ENCODE assay signal across 21 mouse cellular contexts in the genomic region with DNA sequence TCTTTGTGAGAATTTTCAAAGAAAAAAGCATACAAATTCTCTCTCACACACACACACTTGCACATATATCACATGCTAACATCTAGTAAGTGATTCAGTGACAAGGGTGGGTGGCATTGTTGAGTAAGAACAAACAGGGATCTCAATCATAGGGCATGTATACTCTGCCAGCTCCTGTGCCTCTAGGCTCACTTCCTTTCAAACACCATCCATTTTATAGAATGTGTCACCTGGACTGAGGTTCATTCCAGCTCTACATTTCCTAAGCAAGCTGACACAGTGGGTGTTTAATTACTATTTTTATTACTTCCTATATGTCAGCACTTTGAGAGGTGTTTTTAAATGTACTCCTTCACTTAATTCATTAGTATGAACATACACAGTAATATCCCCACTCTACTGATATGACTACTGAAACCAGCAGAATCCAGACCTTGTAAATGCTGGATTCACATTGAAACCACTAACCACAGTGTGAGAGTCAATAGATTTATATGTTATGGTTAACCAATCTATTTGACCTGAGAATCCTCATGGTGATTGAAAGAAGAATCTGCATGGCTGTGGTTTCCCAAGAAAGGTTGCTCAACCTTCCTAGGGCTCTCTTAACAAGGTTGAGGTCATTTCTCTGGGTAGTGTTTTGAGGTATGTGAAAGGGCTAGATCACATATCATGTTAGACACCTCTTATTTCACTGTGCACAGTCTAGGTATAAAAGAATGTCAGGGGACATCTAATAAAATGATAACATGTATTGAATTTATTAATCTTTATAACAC.
DNase-seq lines count a peak whose midpoint lies in the region.
"Had no signal": no experiment of that assay in that cellular context is flagged by ENCODE, and none has a peak within 500 bp of the region (broad histone marks: within the 10 kb centered on the region; RNA-seq: fewer than 3 reads in every experiment).

No protein-coding gene starts in this region.

- H3K27ac ChIP-seq in embryonic facial prominence, embryonic 10.5 days (replicated peaks) = no peak overlapping the region
- H3K27ac ChIP-seq: embryonic facial prominence, embryonic 13.5 days; embryonic facial prominence, embryonic 15.5 days; forebrain, embryonic 10.5 days; forebrain, embryonic 12.5 days had no signal

- no peaks in the 10 kb centered on the region for H3K36me3 ChIP-seq in embryonic facial prominence, embryonic 10.5 days (replicated peaks)
- H3K36me3 ChIP-seq: embryonic facial prominence, embryonic 13.5 days; embryonic facial prominence, embryonic 15.5 days; forebrain, embryonic 10.5 days; forebrain, embryonic 12.5 days had no signal

- intact Hi-C loops in heart, postnatal 25 days (cut with DNase I) = no loop called here

- H3K27me3 ChIP-seq in embryonic facial prominence, embryonic 10.5 days (replicated peaks; ENCODE audit: low read depth, poor library complexity, severe bottlenecking) = no peaks in the 10 kb centered on the region
- H3K27me3 ChIP-seq: embryonic facial prominence, embryonic 13.5 days; embryonic facial prominence, embryonic 15.5 days; forebrain, embryonic 12.5 days had no signal

- H3K9me3 ChIP-seq in embryonic facial prominence, embryonic 10.5 days = no peaks in the 10 kb centered on the region
- H3K9me3 ChIP-seq: embryonic facial prominence, embryonic 13.5 days; embryonic facial prominence, embryonic 15.5 days; forebrain, embryonic 10.5 days; forebrain, embryonic 12.5 days had no signal

- H3K4me3 ChIP-seq in embryonic facial prominence, embryonic 10.5 days = no peak overlapping the region
- H3K4me3 ChIP-seq: embryonic facial prominence, embryonic 13.5 days; embryonic facial prominence, embryonic 15.5 days; erythroblast, embryonic 14.5 days; forebrain, embryonic 10.5 days; forebrain, embryonic 12.5 days had no signal

- peak; percentile 22 for DNase-seq in heart, adult 11 months
- no peak for DNase-seq in heart, postnatal 25 days (ENCODE audit: low spot score)
- peak; percentile 87 for DNase-seq in fat pad, adult 2 months (ENCODE audit: extremely low read depth, low read depth, low spot score)
- peak; percentile 87 for DNase-seq in gonadal fat pad, adult 2 months (ENCODE audit: low read depth)
- DNase-seq in layer of hippocampus, adult 18-20 months (ENCODE audit: low spot score in 2 of 2) = no peak
- no peak for DNase-seq in embryonic facial prominence, embryonic 10.5 days (ENCODE audit: low spot score)
- no peak for DNase-seq in layer of hippocampus, postnatal 14 days (ENCODE audit: low spot score in 2 of 2)
- DNase-seq: adrenal gland, adult 8-10 months; adrenal gland, postnatal 14 days; adrenal gland, postnatal 36 days; B cell, adult 2 months; cerebellum, adult 11-12 months; cerebellum, adult 2 months; cerebellum, adult 9-10 months; cerebellum, postnatal 10 days; cerebellum, postnatal 25 days had no signal

- H3K4me1 ChIP-seq in embryonic facial prominence, embryonic 10.5 days = no peaks in the 10 kb centered on the region
- H3K4me1 ChIP-seq: embryonic facial prominence, embryonic 13.5 days; embryonic facial prominence, embryonic 15.5 days; forebrain, embryonic 12.5 days had no signal

Comparison
In these comparisons a context has a peak if more than half of its experiments do, and no peak if none do; other contexts are left out.
1. DNase-seq: peak in heart, adult 11 months (single experiment), fat pad, adult 2 months (single experiment) and gonadal fat pad, adult 2 months (single experiment); none in heart, postnatal 25 days (single experiment), layer of hippocampus, adult 18-20 months (0 of 2), embryonic facial prominence, embryonic 10.5 days (single experiment) and layer of hippocampus, postnatal 14 days (0 of 2).